Mouse (Mus musculus) heart, embryonic 12.5 days (tissue): ENCODE results near the gene Tmem191c. TPM values are rescaled to one million over a fixed set of nuclear protein-coding genes. Genes with fewer than 3 reads are reported as not detected.

Experiments used
- ATAC-seq: fragments of 200-750 bp; cut with Nextera tagmentation; 2 replicates; pipeline ENCODE4 v1.8.0; 2017; ENCODE audit warnings: moderate TSS enrichment, moderate library complexity; ENCODE audit not compliant: insufficient number of reproducible peaks, low FRiP score
- H3K27ac ChIP-seq: fragments of 300-500 bp; sonication (generic); 2 replicates; pipeline ENCODE4 v1.5.1; 2016; ENCODE audit warnings: mild to moderate bottlenecking, moderate library complexity; ENCODE audit not compliant: poor library complexity, severe bottlenecking
- H3K27me3 ChIP-seq: fragments of 300-500 bp; sonication (generic); replicated peaks from 2 replicates; pipeline ENCODE4 v1.6.1; 2016; ENCODE audit warnings: mild to moderate bottlenecking, moderate library complexity
- H3K36me3 ChIP-seq: fragments of 300-500 bp; sonication (generic); 2 replicates; pipeline ENCODE4 v1.6.1; 2016; ENCODE audit warnings: mild to moderate bottlenecking, moderate library complexity
- H3K4me1 ChIP-seq: fragments of 300-500 bp; sonication (generic); replicated peaks from 2 replicates; pipeline ENCODE4 v1.6.1; 2016; ENCODE audit warnings: mild to moderate bottlenecking
- H3K4me2 ChIP-seq: fragments of 300-500 bp; sonication (generic); 2 replicates; pipeline ENCODE4 v1.6.1; 2016; ENCODE audit warnings: mild to moderate bottlenecking, moderate library complexity
- H3K4me3 ChIP-seq: fragments of 300-500 bp; sonication (generic); 2 replicates; pipeline ENCODE4 v1.5.1; 2016; ENCODE audit warnings: mild to moderate bottlenecking
- H3K9ac ChIP-seq: fragments of 300-500 bp; sonication (generic); 2 replicates; pipeline ENCODE4 v1.6.1; 2016; ENCODE audit warnings: mild to moderate bottlenecking, moderate library complexity
- H3K9me3 ChIP-seq: fragments of 300-500 bp; sonication (generic); replicated peaks from 2 replicates; pipeline ENCODE4 v1.6.1; 2016; ENCODE audit warnings: mild to moderate bottlenecking, moderate library complexity
- WGBS: fragments of 180-500 bp; shearing (Covaris S2); methylation state at CpG from one replicate; pipeline ENCODE4 v1.1.7; 2016; 5-methylcytosine and 5-hydroxymethylcytosine counted together
- polyA plus RNA-seq: library from polyadenylated mRNA; unstranded; fragments of >200 nt; fragmentation: Nextera tagmentation; extraction: Ambion mirVana; gene quantifications from 2 replicates; pipeline ENCODE4 v1.2.1, GENCODE M21; 2016

Tmem191c gene
- polyA plus RNA-seq, 1 experiment from 2014 or later = 8.3 TPM

- H3K27ac ChIP-seq = no peak overlapping the region
- H3K4me1 ChIP-seq = no peaks in the 10 kb centered on the region; the same call in 1 of the 2 replicates
- no peak for ATAC-seq
- H3K4me3 ChIP-seq = no peak overlapping the region
- no peaks in the 10 kb centered on the region for H3K27me3 ChIP-seq
- no peak overlapping the region for H3K4me2 ChIP-seq
- H3K9me3 ChIP-seq = no peaks in the 10 kb centered on the region
- peaks cover 16% of the 10 kb centered on the region for H3K36me3 ChIP-seq
- 73% methylated on average over 1 of the region's 1 CpGs for WGBS
- no peak overlapping the region for H3K9ac ChIP-seq
Observed at GRCm38 (mm10) chr16:17329848-17330570, 54.1 kb downstream of the Tmem191c start.

GRCm38 (mm10) chr16:17331116-17331515 is 55.2 kb downstream of the Tmem191c start, which contains the start of gene Serpind1:
Gene Serpind1 (plus strand): TSS chr16:17331371.
- Histone ChIP-seq H3K4me3 (no peak within 1 kb of the TSS), H3K4me2 (no peak within 1 kb of the TSS), H3K9ac (no peak within 1 kb of the TSS), H3K27me3 (no peaks in the 10 kb centered on the region), H3K9me3 (no peaks in the 10 kb centered on the region), H3K27ac (no peak within 1 kb of the TSS), H3K36me3 (peaks cover 10% of the 10 kb centered on the region), H3K4me1 (peaks cover under 1% of the 10 kb centered on the region; the same call in 1 of the 2 replicates)
- no peak for ATAC-seq
- 45% methylated on average over 2 of the region's 2 CpGs for WGBS

GRCm38 (mm10) chr16:17331855-17332254 is 56.0 kb downstream of the Tmem191c start:
- 84% methylated on average over 5 of the region's 5 CpGs for WGBS
- Histone ChIP-seq H3K9me3 (no peaks in the 10 kb centered on the region), H3K9ac (no peak overlapping the region), H3K4me1 (peaks cover 4% of the 10 kb centered on the region; the same call in 1 of the 2 replicates), H3K27ac (no peak overlapping the region), H3K36me3 (peaks cover 12% of the 10 kb centered on the region; the same call in 1 of the 2 replicates), H3K4me3 (no peak overlapping the region), H3K27me3 (no peaks in the 10 kb centered on the region), H3K4me2 (no peak overlapping the region)
- ATAC-seq = no peak

Other genes with a start within 250 kb of the Tmem191c start
- 14.4 and 15.4 TPM in 2 replicates for gene Ypel1, start 206.4 kb upstream of the Tmem191c start, polyA plus RNA-seq
- 101 and 105 TPM in 2 replicates for gene Ppil2, start 164.8 kb upstream of the Tmem191c start, polyA plus RNA-seq
- 28.1 and 31.4 TPM in 2 replicates for gene 2610318N02Rik, start 150.9 kb upstream of the Tmem191c start, polyA plus RNA-seq
- 59.9 and 64.9 TPM in 2 replicates for gene Sdf2l1, start 143.7 kb upstream of the Tmem191c start, polyA plus RNA-seq
- gene Ydjc, start 131.5 kb upstream of the Tmem191c start, polyA plus RNA-seq = 4.6 and 5.4 TPM in 2 replicates
- 0.27 and 0.33 TPM in 2 replicates for gene Ccdc116, start 128.8 kb upstream of the Tmem191c start, polyA plus RNA-seq
- 310 and 321 TPM in 2 replicates for gene Ube2l3, start 73.4 kb upstream of the Tmem191c start, polyA plus RNA-seq
- gene Rimbp3, start 67.5 kb upstream of the Tmem191c start, polyA plus RNA-seq = 0.24 and 0.26 TPM in 2 replicates
- 6.5 and 7.0 TPM in 2 replicates for gene Hic2, start 42.5 kb upstream of the Tmem191c start, polyA plus RNA-seq
- gene Serpind1, start 55.3 kb downstream of the Tmem191c start, polyA plus RNA-seq = 0.65 and 2.3 TPM in 2 replicates
- gene Snap29, start 129.9 kb downstream of the Tmem191c start, polyA plus RNA-seq = 13.2 and 14.1 TPM in 2 replicates
- 45.4 and 48.7 TPM in 2 replicates for gene Pi4ka, start 130.2 kb downstream of the Tmem191c start, polyA plus RNA-seq
- gene Crkl, start 175.9 kb downstream of the Tmem191c start, polyA plus RNA-seq = 44.7 and 57.7 TPM in 2 replicates
- gene Aifm3, start 213.5 kb downstream of the Tmem191c start, polyA plus RNA-seq = 0.82 and 1.1 TPM in 2 replicates
- 49.2 and 56.6 TPM in 2 replicates for gene Lztr1, start 232.6 kb downstream of the Tmem191c start, polyA plus RNA-seq